Mouse (Mus musculus) left cerebral cortex, adult 2 months (tissue): ENCODE results near the gene Sipa1l1. TPM values are rescaled to one million over a fixed set of nuclear protein-coding genes. Genes with fewer than 3 reads are reported as not detected.

Source experiments
- DNase-seq, 2 experiments: peaks; one replicate each; pipeline ENCODE4 v3.0.0; 2021 to 2022; ENCODE audit warnings: low spot score in 2 of 2, mixed read lengths in 1 of 2; ENCODE audit errors: extremely low spot score in 1 of 2
- H3K27ac ChIP-seq: fragments of 200-600 bp; 2 replicates; pipeline ENCODE4 v1.8.1; 2022
- H3K4me3 ChIP-seq: fragments of 200-600 bp; 2 replicates; pipeline ENCODE4 v1.8.1; 2022
- CTCF ChIP-seq: fragments of 200-600 bp; IDR thresholded peaks from 2 replicates; pipeline ENCODE4 v1.8.1; 2022; ENCODE audit warnings: antibody characterized with exemption, mild to moderate bottlenecking, moderate library complexity
- intact Hi-C: fragments of 180-260 bp; cut with DNase I; formaldehyde crosslinking; loops from one replicate; pipeline ENCODE4 v1.15.1; 2025
- total RNA-seq, 2 experiments: library from RNA; stranded (reverse); gene quantifications; 2 replicates each; pipeline ENCODE4 v1.2.3; 2021

Sipa1l1 gene
- total RNA-seq, 2 experiments from 2014 or later = 311 to 327 TPM

- DNase-seq = no peak
- intact Hi-C loops = no loop called here
- H3K27ac ChIP-seq = no peak overlapping the region
- no peak for TF ChIP-seq CTCF
- no peak overlapping the region for H3K4me3 ChIP-seq
Observed at GRCm38 (mm10) chr12:82196213-82196612, 27.1 kb downstream of the Sipa1l1 start.

GRCm38 (mm10) chr12:82196615-82197146 lies 27.6 kb downstream of the Sipa1l1 start:
- H3K4me3 ChIP-seq = no peak overlapping the region
- TF ChIP-seq CTCF = no peak
- H3K27ac ChIP-seq = no peak overlapping the region
- intact Hi-C loops = no loop called here
- DNase-seq = no peak

DNA sequence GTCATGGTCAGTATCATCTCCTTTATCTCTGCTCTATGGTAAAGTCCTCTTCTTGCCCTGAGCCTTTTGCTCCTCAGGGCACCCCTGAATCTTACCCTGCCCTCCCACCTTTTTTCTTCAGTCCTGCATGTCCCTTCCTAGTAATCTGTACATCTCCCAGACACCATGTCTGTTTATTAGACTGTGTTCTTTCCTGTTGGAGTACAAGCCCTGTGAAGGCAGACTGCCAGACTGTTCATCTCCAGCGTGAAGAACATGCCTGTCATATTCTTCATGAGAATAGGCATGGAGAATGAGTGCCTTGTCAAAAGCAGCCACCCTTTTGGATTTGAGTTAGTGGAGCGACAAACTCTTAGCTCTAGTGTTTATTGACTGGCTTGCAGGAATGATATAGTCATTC lies 28.1 kb downstream of the Sipa1l1 start:
- DNase-seq = no peak
- no peak overlapping the region for H3K4me3 ChIP-seq
- no peak overlapping the region for H3K27ac ChIP-seq
- no peak for TF ChIP-seq CTCF
- intact Hi-C loops = no loop called here

GRCm38 (mm10) chr12:82199286-82199685 lies 30.2 kb downstream of the Sipa1l1 start:
- intact Hi-C loops = no loop called here
- DNase-seq = no peak
- Histone ChIP-seq H3K27ac (no peak overlapping the region), H3K4me3 (no peak overlapping the region)
- TF ChIP-seq CTCF = no peak

DNA sequence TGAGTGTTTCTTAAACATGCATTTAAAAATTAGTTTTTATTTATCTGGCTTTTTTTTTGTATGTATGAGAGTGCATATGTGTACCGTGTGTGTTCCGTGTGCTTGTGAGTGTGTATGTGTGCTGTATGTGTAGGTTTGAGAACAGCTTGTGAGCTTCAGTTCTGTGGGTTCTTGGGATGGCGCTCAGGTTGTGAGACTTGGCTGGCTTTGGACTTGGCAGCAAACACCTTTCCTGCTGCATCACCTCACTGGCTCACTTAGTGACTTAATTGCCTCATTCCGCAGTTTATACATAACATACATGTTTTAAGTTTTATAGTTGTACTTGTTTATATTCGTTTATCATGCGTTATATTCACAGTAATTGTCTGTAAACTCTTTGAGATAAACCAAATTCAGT lies 35.0 kb downstream of the Sipa1l1 start:
- intact Hi-C loops = no loop called here
- H3K27ac ChIP-seq = no peak overlapping the region
- TF ChIP-seq CTCF = no peak
- DNase-seq = no peak
- H3K4me3 ChIP-seq = no peak overlapping the region

GRCm38 (mm10) chr12:82206857-82207647 lies 37.9 kb downstream of the Sipa1l1 start:
- intact Hi-C loops = no loop called here
- no peak for TF ChIP-seq CTCF
- no peak for DNase-seq
- Histone ChIP-seq H3K4me3 (no peak overlapping the region), H3K27ac (no peak overlapping the region)

DNA sequence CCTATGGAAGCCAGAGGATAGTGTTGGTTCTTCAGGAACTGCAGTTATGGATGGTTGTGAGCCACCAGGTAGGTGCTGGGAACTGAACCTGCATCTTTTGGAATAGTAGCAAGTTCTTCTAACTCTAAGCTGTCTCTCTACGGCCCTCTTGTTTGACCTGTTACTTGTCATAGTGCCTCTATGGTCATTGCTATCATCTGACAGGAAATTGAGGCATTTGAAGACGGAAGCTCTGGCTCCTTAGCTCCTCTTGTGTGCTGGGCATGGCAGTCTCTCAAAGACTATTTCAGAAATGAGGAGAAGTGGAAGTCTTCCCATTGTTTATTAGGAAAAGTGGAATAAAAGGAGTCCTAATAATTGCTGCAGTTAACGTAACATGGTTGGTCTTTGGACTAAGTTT lies 38.9 kb downstream of the Sipa1l1 start:
- TF ChIP-seq CTCF = no peak

GRCm38 (mm10) chr12:82208611-82209010 lies 39.5 kb downstream of the Sipa1l1 start:
- Histone ChIP-seq H3K4me3 (no peak overlapping the region), H3K27ac (no peak overlapping the region)
- intact Hi-C loops = no loop called here
- no peak for DNase-seq
- TF ChIP-seq CTCF = no peak

More for the DNA sequence above, 38.9 kb downstream of the Sipa1l1 start:
- no peak for DNase-seq
- no peak overlapping the region for H3K27ac ChIP-seq
- no peak overlapping the region for H3K4me3 ChIP-seq
- intact Hi-C loops = no loop called here

- TF ChIP-seq CTCF = no peak
- intact Hi-C loops = no loop called here
Observed at GRCm38 (mm10) chr12:82209753-82210152, 40.6 kb downstream of the Sipa1l1 start.

DNA sequence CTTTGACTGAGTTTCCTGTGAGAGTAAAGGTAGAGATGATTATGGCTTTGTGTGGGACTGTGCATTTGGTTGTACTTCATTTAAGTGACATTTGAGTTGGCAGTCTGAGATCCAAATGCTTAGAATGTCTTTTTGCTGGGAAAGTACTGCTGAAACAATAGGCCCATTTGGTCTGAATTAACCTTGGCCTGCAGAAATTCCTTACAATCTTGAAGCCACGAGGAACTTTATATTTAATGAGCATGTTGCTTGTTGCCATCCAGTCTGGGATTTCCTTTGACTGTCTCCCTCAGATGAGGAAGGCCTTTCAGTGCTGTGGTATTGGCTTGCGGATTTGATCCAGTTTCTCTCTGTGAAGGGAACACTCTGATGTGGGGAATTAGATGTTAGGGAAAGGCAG lies 43.9 kb downstream of the Sipa1l1 start:
- DNase-seq = no peak

More at GRCm38 (mm10) chr12:82209753-82210152, 40.6 kb downstream of the Sipa1l1 start:
- H3K27ac ChIP-seq = no peak overlapping the region
- H3K4me3 ChIP-seq = no peak overlapping the region
- DNase-seq = no peak

GRCm38 (mm10) chr12:82214916-82215315 lies 45.8 kb downstream of the Sipa1l1 start:
- intact Hi-C loops = no loop called here
- no peak for TF ChIP-seq CTCF
- no peak for DNase-seq
- no peak overlapping the region for H3K4me3 ChIP-seq
- H3K27ac ChIP-seq = no peak overlapping the region

More for the DNA sequence above, 43.9 kb downstream of the Sipa1l1 start:
- intact Hi-C loops = no loop called here
- no peak for TF ChIP-seq CTCF
- H3K4me3 ChIP-seq = no peak overlapping the region
- H3K27ac ChIP-seq = no peak overlapping the region

GRCm38 (mm10) chr12:82216801-82217553 lies 47.9 kb downstream of the Sipa1l1 start:
- intact Hi-C loops = no loop called here
- TF ChIP-seq CTCF = no peak
- DNase-seq = no peak
- Histone ChIP-seq H3K4me3 (no peak overlapping the region), H3K27ac (no peak overlapping the region)
